Mouse (Mus musculus) forebrain, postnatal 0 days (tissue): ENCODE measurements around the gene Scd4. TPM values are rescaled to one million over a fixed set of nuclear protein-coding genes. Genes with fewer than 3 reads are reported as not detected.

Experiments used
- ATAC-seq: fragments of 200-750 bp; cut with Nextera tagmentation; 2 replicates; pipeline ENCODE4 v1.8.0; 2017; ENCODE audit warnings: mild to moderate bottlenecking, moderate library complexity
- DNase-seq: peaks from one replicate; pipeline ENCODE4 v3.0.0-alpha.2; 2015
- H3K27ac ChIP-seq: fragments of 300-500 bp; sonication (generic); 2 replicates; pipeline ENCODE4 v1.5.1; 2014; ENCODE audit warnings: low read depth, mild to moderate bottlenecking, antibody characterized with exemption, low read length, moderate library complexity, mixed read lengths
- H3K27me3 ChIP-seq: fragments of 300-500 bp; sonication (generic); 2 replicates; pipeline ENCODE4 v1.6.1; 2014; ENCODE audit warnings: mild to moderate bottlenecking, low read length, mixed read lengths; ENCODE audit not compliant: insufficient read depth
- H3K36me3 ChIP-seq: fragments of 300-500 bp; sonication (generic); 2 replicates; pipeline ENCODE4 v1.6.1; 2014; ENCODE audit warnings: mild to moderate bottlenecking, moderate library complexity; ENCODE audit not compliant: insufficient read depth
- H3K4me1 ChIP-seq: fragments of 300-500 bp; sonication (generic); 2 replicates; pipeline ENCODE4 v1.6.1; 2014; ENCODE audit warnings: antibody characterized with exemption; ENCODE audit not compliant: insufficient read depth
- H3K4me2 ChIP-seq: fragments of 300-500 bp; sonication (generic); 2 replicates; pipeline ENCODE4 v1.6.1; 2014; ENCODE audit warnings: low read depth, mild to moderate bottlenecking, moderate library complexity
- H3K4me3 ChIP-seq: fragments of 300-500 bp; sonication (generic); 2 replicates; pipeline ENCODE4 v1.5.1; 2014; ENCODE audit warnings: low read depth, low read length, mixed read lengths
- H3K9ac ChIP-seq: fragments of 300-500 bp; sonication (generic); 2 replicates; pipeline ENCODE4 v1.6.1; 2014; ENCODE audit warnings: mild to moderate bottlenecking
- H3K9me3 ChIP-seq: fragments of 300-500 bp; sonication (generic); 2 replicates; pipeline ENCODE4 v1.6.1; 2016; ENCODE audit warnings: low read length
- CTCF ChIP-seq: sonication (generic); IDR thresholded peaks from 2 replicates; pipeline ENCODE4 v1.5.1; 2016; ENCODE audit warnings: antibody characterized with exemption, control low read depth, low read depth
- WGBS: fragments of 180-500 bp; shearing (Covaris S2); extraction: QIAGEN DNeasy Blood & Tissue Kit; methylation state at CpG from one replicate; pipeline ENCODE4 v1.1.7; 2014; 5-methylcytosine and 5-hydroxymethylcytosine counted together
- microRNA-seq, 2 experiments: library from miRNA; unstranded; fragments of <30 nt; microRNA quantifications; one replicate each; pipeline ENCODE4; 2016
- polyA plus RNA-seq: library from polyadenylated mRNA; unstranded; fragments of >200 nt; fragmentation: Nextera tagmentation; extraction: Ambion mirVana; gene quantifications from 2 replicates; pipeline ENCODE4 v1.2.1, GENCODE M21; 2015
- total RNA-seq: library from RNA; depleted of rRNA; stranded (reverse); fragments of >200 nt; gene quantifications from 2 replicates; pipeline ENCODE4 v1.2.3, GENCODE M21; 2014; rRNA removed

Scd4 gene
- total and polyA plus RNA-seq, 2 experiments from 2014 or later, result 0.25 to 0.43 TPM

- Histone ChIP-seq H3K27me3 (no peaks in the 10 kb centered on the region), H3K9ac (no peak overlapping the region), H3K9me3 (no peaks in the 10 kb centered on the region), H3K36me3 (peaks cover 20% of the 10 kb centered on the region; the same call in 1 of the 2 replicates), H3K27ac (no peak overlapping the region), H3K4me1 (no peaks in the 10 kb centered on the region), H3K4me2 (no peak overlapping the region), H3K4me3 (no peak overlapping the region)
- ATAC-seq (no peak), DNase-seq (no peak)
- WGBS, result 78% methylated on average over 7 of the region's 7 CpGs
- TF ChIP-seq CTCF, result no peak
Observed at GRCm38 (mm10) chr19:44394972-44395371, 62.1 kb downstream of the Scd4 start.

Small RNA genes lying within 50 kb of the gene (microRNA-seq; reads per million reads assigned to microRNA genes)
- gene Mir5114, result 0 to 0.12 reads per million in 2 experiments

Other genes with a start within 250 kb of the Scd4 start
- 58.9 and 72.8 TPM in 2 replicates for gene Chuk, start 225.6 kb upstream of the Scd4 start, total RNA-seq
- gene Chuk, start 225.6 kb upstream of the Scd4 start, polyA plus RNA-seq, result 16.1 and 25.2 TPM in 2 replicates
- 28.9 and 33.9 TPM in 2 replicates for gene Cwf19l1, start 197.2 kb upstream of the Scd4 start, total RNA-seq
- gene Cwf19l1, start 197.2 kb upstream of the Scd4 start, polyA plus RNA-seq, result 27.2 and 29.6 TPM in 2 replicates
- 65.5 and 74.3 TPM in 2 replicates for gene Bloc1s2, start 186.6 kb upstream of the Scd4 start, total RNA-seq
- gene Bloc1s2, start 186.6 kb upstream of the Scd4 start, polyA plus RNA-seq, result 205 and 223 TPM in 2 replicates
- gene Pkd2l1, start 140.7 kb upstream of the Scd4 start, total RNA-seq, result 0.14 TPM in 1 of 2 replicates, not detected in the other
- gene Pkd2l1, start 140.7 kb upstream of the Scd4 start, polyA plus RNA-seq, result 0.05 and 0.06 TPM in 2 replicates
- gene Scd3, start 129.8 kb upstream of the Scd4 start, total RNA-seq, result 3.1 and 4.0 TPM in 2 replicates
- gene Scd3, start 129.8 kb upstream of the Scd4 start, polyA plus RNA-seq, result 2.7 and 4.5 TPM in 2 replicates
- 540 and 696 TPM in 2 replicates for gene Scd2, start 39.4 kb upstream of the Scd4 start, total RNA-seq
- 162 and 210 TPM in 2 replicates for gene Scd2, start 39.4 kb upstream of the Scd4 start, polyA plus RNA-seq
- 30.8 and 41.0 TPM in 2 replicates for gene Scd1, start 74.8 kb downstream of the Scd4 start, total RNA-seq
- 5.2 and 8.7 TPM in 2 replicates for gene Scd1, start 74.8 kb downstream of the Scd4 start, polyA plus RNA-seq
- gene Wnt8b, start 160.4 kb downstream of the Scd4 start, total RNA-seq, result 0.54 and 2.1 TPM in 2 replicates
- gene Wnt8b, start 160.4 kb downstream of the Scd4 start, polyA plus RNA-seq, result 0.60 and 1.2 TPM in 2 replicates
- 0.08 and 0.48 TPM in 2 replicates for gene Sec31b, start 212.8 kb downstream of the Scd4 start, total RNA-seq
- 0.10 and 0.15 TPM in 2 replicates for gene Sec31b, start 212.8 kb downstream of the Scd4 start, polyA plus RNA-seq
- not detected in 2 replicates for gene Gm20538, start 219.7 kb downstream of the Scd4 start, total RNA-seq
- not detected in 2 replicates for gene Gm20538, start 219.7 kb downstream of the Scd4 start, polyA plus RNA-seq
- 275 and 424 TPM in 2 replicates for gene Ndufb8, start 222.3 kb downstream of the Scd4 start, total RNA-seq
- gene Ndufb8, start 222.3 kb downstream of the Scd4 start, polyA plus RNA-seq, result 691 and 823 TPM in 2 replicates
- 8.2 and 13.6 TPM in 2 replicates for gene Hif1an, start 229.8 kb downstream of the Scd4 start, total RNA-seq
- gene Hif1an, start 229.8 kb downstream of the Scd4 start, polyA plus RNA-seq, result 8.1 and 15.6 TPM in 2 replicates